Mouse (Mus musculus): ENCODE results near the gene Cga. TPM values are rescaled to one million over a fixed set of nuclear protein-coding genes. Genes with fewer than 3 reads are reported as not detected.

Cga gene
- total and polyA plus RNA-seq, 3 experiments, result not detected

DNA sequence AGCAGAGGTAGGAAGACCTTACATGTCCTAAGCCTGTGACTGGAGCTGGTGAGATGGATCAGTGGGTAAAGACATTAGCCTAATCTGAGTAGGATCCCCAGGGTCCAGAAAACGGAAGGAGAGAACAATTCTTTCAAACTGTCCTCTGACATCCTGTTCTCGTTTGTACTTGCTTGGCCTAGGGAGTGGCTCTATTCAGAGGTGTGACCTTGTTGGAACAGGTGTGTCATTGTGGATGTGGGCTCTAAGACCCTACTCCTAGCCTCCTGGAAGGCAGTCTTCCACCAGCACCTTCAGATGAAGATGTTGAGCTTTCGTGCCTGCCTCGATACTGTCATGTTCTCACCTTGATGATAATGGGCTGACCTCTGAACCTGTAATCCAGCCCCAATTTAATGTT lies 12.6 kb downstream of the Cga start:
- in situ Hi-C loops (cut with MboI; ENCODE audit: low pct_ligation_motif_present, low pct_unique_long_range_greater_than_20kb, low sequenced_read_pairs), result no loop called here
- no peak for DNase-seq (ENCODE audit: extremely low read depth)

DNA sequence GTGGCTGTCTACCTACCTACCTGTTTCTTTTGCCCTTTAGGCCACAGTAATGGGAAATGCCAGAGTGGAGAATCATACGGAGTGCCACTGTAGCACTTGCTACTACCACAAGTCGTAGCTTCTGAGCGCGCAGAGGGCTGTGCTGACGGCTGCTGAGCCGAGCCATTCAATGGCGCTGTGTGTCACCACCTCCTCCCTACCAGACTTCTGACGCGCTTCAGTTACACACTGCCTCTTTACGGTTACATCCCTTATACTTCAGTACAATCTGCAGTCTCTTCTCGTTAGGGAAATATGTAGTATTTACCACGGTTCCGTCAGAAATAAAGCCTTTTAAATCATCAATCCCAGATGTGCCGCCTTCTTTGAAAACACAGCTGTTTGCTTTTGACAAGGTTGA lies 13.4 kb downstream of the Cga start:
- no peak for DNase-seq (ENCODE audit: extremely low read depth)
- H3K79me2 ChIP-seq (replicated peaks; ENCODE audit: control insufficient read depth, extremely low read depth, insufficient read depth, poor library complexity, severe bottlenecking), result no peaks in the 10 kb centered on the region
- H3K27me3 ChIP-seq (replicated peaks), result no peaks in the 10 kb centered on the region
- dilution Hi-C loops (cut with MboI; ENCODE audit: extremely low pct_ligation_motif_present, extremely low pct_unique_long_range_greater_than_20kb, low sequenced_read_pairs) (no loop called here), in situ Hi-C loops (cut with MboI; ENCODE audit: low pct_ligation_motif_present, low pct_unique_long_range_greater_than_20kb, low sequenced_read_pairs) (no loop called here)
- no peak overlapping the region for H3K4me2 ChIP-seq (ENCODE audit: insufficient read depth, low read depth, poor library complexity, severe bottlenecking)
- TF ChIP-seq SIN3A (IDR thresholded peaks at IDR 0.05; ENCODE audit: low read length), result no peak
- no peak for TF ChIP-seq UBTF (IDR thresholded peaks at IDR 0.05; ENCODE audit: low read depth, low read length)
- TF ChIP-seq ETS1 (conservative IDR thresholded peaks at IDR 0.05; ENCODE audit: low read depth, low read length), result no peak
- TF ChIP-seq TCF12 (IDR thresholded peaks at IDR 0.05; ENCODE audit: low read depth, low read length), result no peak
- no peak for TF ChIP-seq MAFK (IDR thresholded peaks at IDR 0.05; ENCODE audit: insufficient replicate concordance, low read length)
- no peak for TF ChIP-seq KAT2A (IDR thresholded peaks at IDR 0.05; ENCODE audit: insufficient replicate concordance, low read length)
- TF ChIP-seq ZC3H11A (IDR thresholded peaks at IDR 0.05; ENCODE audit: low read depth, low read length), result no peak
- no peak for TF ChIP-seq ZMIZ1 (IDR thresholded peaks at IDR 0.05; ENCODE audit: low read depth, low read length)
- TF ChIP-seq TBP (conservative IDR thresholded peaks at IDR 0.05; ENCODE audit: low read depth, low read length), result no peak
- no peak for TF ChIP-seq HCFC1 (IDR thresholded peaks at IDR 0.05; ENCODE audit: low read depth, low read length)
- no peak for TF ChIP-seq JUND (conservative IDR thresholded peaks at IDR 0.05; ENCODE audit: low read depth, low read length)
- TF ChIP-seq EP300 (IDR thresholded peaks at IDR 0.05; ENCODE audit: low read length), result no peak
- no peak for TF ChIP-seq CHD2 (IDR thresholded peaks at IDR 0.05; ENCODE audit: low read length)
- TF ChIP-seq POLR2AphosphoS2 (IDR thresholded peaks at IDR 0.05; ENCODE audit: low read depth, low read length), result no peak
- no peak for TF ChIP-seq CHD1 (IDR thresholded peaks at IDR 0.05; ENCODE audit: low read depth, low read length)
- TF ChIP-seq USF1 (IDR thresholded peaks at IDR 0.05; ENCODE audit: low read depth, low read length), result no peak
- no peak for TF ChIP-seq MAZ (IDR thresholded peaks at IDR 0.05; ENCODE audit: low read depth, low read length)
- no peak for TF ChIP-seq BHLHE40 (IDR thresholded peaks at IDR 0.05; ENCODE audit: low read depth, low read length)
- TF ChIP-seq RAD21 (IDR thresholded peaks at IDR 0.05; ENCODE audit: low read depth, low read length), result no peak
- no peak for TF ChIP-seq IRF4 (IDR thresholded peaks at IDR 0.05; ENCODE audit: low read depth, low read length)
- no peak overlapping the region for H3K4me3 ChIP-seq (replicated peaks in 1 of 3; ENCODE audit: low read depth in 2 of 3, low read length in 2 of 3, poor library complexity in 1 of 3)
- H3K9me3 ChIP-seq (replicated peaks; ENCODE audit: low read length), result no peaks in the 10 kb centered on the region
- no peak overlapping the region for H3K27ac ChIP-seq (ENCODE audit: insufficient read depth, low read depth)
- H3K9ac ChIP-seq (ENCODE audit: insufficient read depth, low read depth), result no peak overlapping the region
- H3K36me3 ChIP-seq (replicated peaks in 1 of 2; ENCODE audit: control insufficient read depth in 1 of 2, insufficient read depth in 1 of 2, low read length in 1 of 2), result no peaks in the 10 kb centered on the region
- no peaks in the 10 kb centered on the region for H3K4me1 ChIP-seq (ENCODE audit: control insufficient read depth in 1 of 2, insufficient read depth in 2 of 2)

More for the DNA sequence above, 12.6 kb downstream of the Cga start:
- no peaks in the 10 kb centered on the region for H3K27me3 ChIP-seq (replicated peaks)
- no peaks in the 10 kb centered on the region for H3K9me3 ChIP-seq (replicated peaks; ENCODE audit: low read length)
- H3K4me2 ChIP-seq (ENCODE audit: insufficient read depth, low read depth, poor library complexity, severe bottlenecking), result no peak overlapping the region
- H3K79me2 ChIP-seq (replicated peaks; ENCODE audit: control insufficient read depth, extremely low read depth, insufficient read depth, poor library complexity, severe bottlenecking), result no peaks in the 10 kb centered on the region
- no peak for TF ChIP-seq PAX5 (IDR thresholded peaks at IDR 0.05; ENCODE audit: low read length)
- no peak for TF ChIP-seq SIN3A (IDR thresholded peaks at IDR 0.05; ENCODE audit: low read length)
- TF ChIP-seq RCOR1 (conservative IDR thresholded peaks at IDR 0.05; ENCODE audit: low read depth, low read length), result no peak
- no peak for TF ChIP-seq POLR2A (IDR thresholded peaks at IDR 0.05; ENCODE audit: low read depth, low read length)
- TF ChIP-seq CHD1 (IDR thresholded peaks at IDR 0.05; ENCODE audit: low read depth, low read length), result no peak
- TF ChIP-seq MXI1 (IDR thresholded peaks at IDR 0.05; ENCODE audit: low read depth, low read length), result no peak
- H3K4me1 ChIP-seq (ENCODE audit: control insufficient read depth in 1 of 2, insufficient read depth in 2 of 2), result no peaks in the 10 kb centered on the region
- no peak overlapping the region for H3K27ac ChIP-seq (ENCODE audit: insufficient read depth, low read depth)
- no peak overlapping the region for H3K4me3 ChIP-seq (replicated peaks in 1 of 3; ENCODE audit: low read depth in 2 of 3, low read length in 2 of 3, poor library complexity in 1 of 3)
- no peaks in the 10 kb centered on the region for H3K36me3 ChIP-seq (replicated peaks in 1 of 2; ENCODE audit: control insufficient read depth in 1 of 2, insufficient read depth in 1 of 2, low read length in 1 of 2)
- no peak overlapping the region for H3K9ac ChIP-seq (ENCODE audit: insufficient read depth, low read depth)
- dilution Hi-C loops (cut with MboI; ENCODE audit: extremely low pct_ligation_motif_present, extremely low pct_unique_long_range_greater_than_20kb, low sequenced_read_pairs), result no loop called here
